Mouse (Mus musculus) layer of hippocampus, adult 2 months (tissue): ENCODE data around the gene Atg16l2. TPM values are rescaled to one million over a fixed set of nuclear protein-coding genes. Genes with fewer than 3 reads are reported as not detected.
A peak's percentile ranks its signal among the peaks of the same experiment; 100 is the strongest.

ENCODE experiments used
- DNase-seq, 2 experiments: peaks; one replicate each; pipeline ENCODE4 v3.0.0; 2022; ENCODE audit warnings: low spot score in 2 of 2
- H3K27ac ChIP-seq: fragments of 200-600 bp; 2 replicates; pipeline ENCODE4 v1.8.1; 2022
- H3K4me3 ChIP-seq: fragments of 200-600 bp; 2 replicates; pipeline ENCODE4 v1.8.1; 2022; ENCODE audit warnings: mild to moderate bottlenecking
- CTCF ChIP-seq: fragments of 200-600 bp; conservative IDR thresholded peaks from 2 replicates; pipeline ENCODE4 v1.8.1; 2022; ENCODE audit warnings: antibody characterized with exemption, mild to moderate bottlenecking, moderate library complexity
- total RNA-seq, 2 experiments: library from RNA; stranded (reverse); gene quantifications; 2 replicates each; pipeline ENCODE4 v1.2.3; 2021

Atg16l2 gene
- total RNA-seq, 2 experiments from 2014 or later = 37.9 to 47.8 TPM

GRCm38 (mm10) chr7:101317014-101317413 lies 15.0 kb upstream of the Atg16l2 start, which contains the start of gene Stard10:
Gene Stard10 (plus strand): TSS chr7:101317086.
- no peak within 1 kb of the TSS for H3K4me3 ChIP-seq
- no peak within 1 kb of the TSS for H3K27ac ChIP-seq
- DNase-seq = no peak
- TF ChIP-seq CTCF = no peak

DNA sequence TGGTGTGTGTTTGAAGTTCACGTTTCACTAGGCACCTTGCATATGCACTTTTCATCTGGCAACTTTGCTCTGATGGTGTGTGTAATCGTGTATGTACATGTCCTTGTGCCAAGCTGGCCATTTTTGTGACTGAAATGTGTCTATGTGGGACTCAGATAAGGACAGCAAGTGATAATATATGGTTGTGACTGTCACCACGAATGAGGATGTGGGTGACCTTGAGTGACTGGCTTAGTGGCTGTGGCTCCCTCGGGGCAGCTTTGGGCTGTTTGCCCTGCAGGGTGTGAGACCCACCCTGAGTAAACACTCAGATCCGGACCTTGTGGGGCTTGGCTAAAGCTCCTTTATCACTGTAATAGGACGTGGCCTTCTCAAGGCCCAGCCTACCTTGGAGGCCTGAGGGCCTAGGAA lies 14.5 kb upstream of the Atg16l2 start:
- no peak for DNase-seq
- Histone ChIP-seq H3K4me3 (no peak overlapping the region), H3K27ac (no peak overlapping the region)
- no peak for TF ChIP-seq CTCF

DNA sequence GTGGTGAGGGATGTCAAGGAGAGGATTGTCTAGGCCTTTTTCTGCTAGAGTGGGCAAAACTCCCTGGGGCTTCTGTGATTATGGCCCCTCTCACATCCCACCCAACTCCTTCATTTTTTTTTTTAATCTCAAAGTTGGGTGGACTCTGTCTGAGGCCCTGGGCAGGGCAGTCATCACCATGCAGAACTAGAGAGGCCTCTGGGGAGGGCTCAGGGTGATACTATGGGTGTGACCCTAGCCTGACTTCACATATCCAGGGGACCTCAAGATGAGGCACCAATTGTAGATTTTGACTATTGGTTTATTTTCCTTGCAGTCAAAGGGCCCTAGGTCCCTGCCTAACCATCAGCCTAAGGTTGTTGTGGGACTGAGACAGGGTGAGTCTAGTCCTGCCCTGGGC lies 13.6 kb upstream of the Atg16l2 start:
- no peak for TF ChIP-seq CTCF
- H3K4me3 ChIP-seq = no peak overlapping the region

DNA sequence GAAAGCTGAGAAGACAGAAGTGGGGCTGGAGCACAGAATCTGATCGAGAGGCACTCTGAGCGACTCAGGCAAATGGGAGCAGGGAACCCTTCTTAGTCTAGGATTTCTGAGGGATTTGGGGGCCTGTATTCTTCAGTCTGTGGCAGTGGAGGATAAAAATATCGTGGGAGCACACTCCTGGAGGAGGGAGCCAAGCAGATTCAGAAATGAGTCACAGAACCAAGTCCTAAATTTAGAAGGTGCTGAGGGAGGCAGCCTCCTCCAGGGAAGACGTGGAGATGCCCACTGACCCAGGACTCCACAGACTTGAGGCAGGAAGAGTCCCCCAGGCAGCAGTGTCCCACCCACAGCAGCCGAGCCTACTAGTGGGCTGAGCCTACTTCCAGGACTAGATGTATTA lies 12.3 kb upstream of the Atg16l2 start:
- no peak overlapping the region for H3K4me3 ChIP-seq
- H3K27ac ChIP-seq = no peak overlapping the region
- DNase-seq = peak in 1 of 2 experiments; percentile 44
- no peak for TF ChIP-seq CTCF

More for the DNA sequence above, 13.6 kb upstream of the Atg16l2 start:
- no peak overlapping the region for H3K27ac ChIP-seq
- no peak for DNase-seq

- Histone ChIP-seq H3K27ac (no peak overlapping the region), H3K4me3 (no peak overlapping the region)
- no peak for DNase-seq
- no peak for TF ChIP-seq CTCF
These were observed 11.0 kb upstream of the Atg16l2 start for GRCm38 (mm10) chr7:101313033-101313432.

DNA sequence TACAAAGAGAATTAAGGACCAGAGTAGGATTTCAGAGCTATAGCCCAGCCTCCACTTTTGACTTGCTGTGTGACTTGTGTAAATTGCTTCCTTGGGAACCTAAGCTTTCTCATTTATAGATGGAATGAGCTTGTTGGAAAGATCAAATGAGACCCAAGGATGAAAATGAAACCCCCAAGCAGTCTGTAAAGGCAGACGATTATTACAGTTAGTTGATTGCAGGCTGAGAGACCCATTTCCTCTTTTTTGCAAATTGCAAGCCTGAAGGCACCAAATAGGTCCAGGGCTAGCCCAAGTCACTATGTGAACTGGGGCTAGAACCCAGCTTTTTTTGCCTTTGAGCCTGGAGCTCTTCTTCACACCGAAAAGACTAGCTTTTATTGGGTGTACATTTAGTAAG lies 9.0 kb upstream of the Atg16l2 start:
- no peak for DNase-seq
- Histone ChIP-seq H3K27ac (peak overlapping the region; percentile 97), H3K4me3 (peak overlapping the region; percentile 19; the same call in 1 of the 2 replicates)
- TF ChIP-seq CTCF = no peak

DNA sequence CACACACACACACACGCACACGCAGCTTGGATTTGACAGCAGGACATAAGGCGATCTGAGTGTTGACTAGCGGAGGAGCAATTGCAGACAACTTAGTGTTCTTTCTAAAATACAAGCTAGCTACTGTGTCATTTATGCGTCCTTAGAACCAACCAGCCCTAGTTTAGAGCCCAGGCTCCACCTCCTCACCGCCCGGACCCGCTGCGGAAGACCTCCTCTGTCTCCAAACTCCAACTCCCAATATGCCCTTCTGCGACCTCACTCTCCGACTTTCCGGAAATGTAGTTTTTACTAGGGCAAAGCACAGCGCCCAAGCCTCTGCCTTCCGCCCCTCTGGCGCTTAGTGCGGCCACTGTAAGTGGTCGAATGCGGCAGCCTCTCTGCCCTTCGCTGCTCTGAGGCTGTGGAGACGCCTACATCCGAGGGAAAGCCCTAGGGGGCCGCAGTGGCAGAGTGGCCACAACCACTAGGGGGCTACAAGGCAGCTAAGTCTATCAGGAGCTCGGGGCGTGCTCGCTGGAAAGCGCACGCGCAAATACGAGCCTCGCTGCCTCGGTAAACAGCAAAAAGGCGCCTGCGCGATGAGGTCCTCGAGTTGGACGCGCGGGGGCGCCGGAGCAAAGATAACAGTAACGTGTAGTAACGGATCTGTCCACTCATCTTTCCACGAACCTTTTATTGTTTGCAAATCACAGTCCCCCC lies 8.4 kb upstream of the Atg16l2 start:
- Histone ChIP-seq H3K27ac (peak overlapping the region; percentile 97), H3K4me3 (peak overlapping the region; percentile 74)
- peak; percentile 95 to 97 for DNase-seq
- TF ChIP-seq CTCF = peak; percentile 93

DNA sequence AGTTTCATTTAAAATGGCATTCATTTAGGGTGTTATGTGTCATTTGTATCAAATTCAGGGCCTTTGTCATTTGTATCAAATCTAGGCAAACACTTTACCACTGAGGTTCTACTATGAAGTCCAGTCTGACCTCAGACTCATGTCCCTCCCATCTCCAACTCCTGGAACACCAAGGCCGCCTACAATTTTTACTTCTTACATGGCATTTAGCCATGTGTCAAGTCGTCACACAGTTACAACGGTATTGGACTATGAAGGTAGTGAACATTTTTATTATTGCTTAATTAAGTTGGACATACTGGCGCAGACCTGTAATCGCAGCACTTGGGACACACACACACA lies 7.9 kb upstream of the Atg16l2 start:
- H3K27ac ChIP-seq = peak overlapping the region; percentile 97
- H3K4me3 ChIP-seq = peak overlapping the region; percentile 74
- DNase-seq = no peak
- TF ChIP-seq CTCF = no peak

- TF ChIP-seq CTCF = no peak
- DNase-seq = no peak
- Histone ChIP-seq H3K27ac (no peak overlapping the region), H3K4me3 (no peak overlapping the region)
These were observed 4.8 kb upstream of the Atg16l2 start for GRCm38 (mm10) chr7:101306841-101307240.

GRCm38 (mm10) chr7:101302691-101303090 lies 640 bp upstream of the Atg16l2 start:
- 0 out of 2 replicates have a peak, but pooled peaks have one; percentile 3 for TF ChIP-seq CTCF
- Histone ChIP-seq H3K27ac (peak overlapping the region; percentile 90), H3K4me3 (peak overlapping the region; percentile 95)
- DNase-seq = no peak

- Histone ChIP-seq H3K4me3 (peak overlapping the region; percentile 95), H3K27ac (peak overlapping the region; percentile 90)
- DNase-seq = no peak
- no peak for TF ChIP-seq CTCF
These were observed 630 bp downstream of the Atg16l2 start for GRCm38 (mm10) chr7:101301361-101301880.

- no peak for DNase-seq
- no peak overlapping the region for H3K27ac ChIP-seq
- no peak overlapping the region for H3K4me3 ChIP-seq
- no peak for TF ChIP-seq CTCF
These were observed 3.7 kb downstream of the Atg16l2 start for GRCm38 (mm10) chr7:101298375-101298774.

- Histone ChIP-seq H3K4me3 (peak overlapping the region; percentile 49), H3K27ac (peak overlapping the region; percentile 77)
- DNase-seq = no peak
- TF ChIP-seq CTCF = no peak
These were observed 5.0 kb downstream of the Atg16l2 start for GRCm38 (mm10) chr7:101297023-101297405.

DNA sequence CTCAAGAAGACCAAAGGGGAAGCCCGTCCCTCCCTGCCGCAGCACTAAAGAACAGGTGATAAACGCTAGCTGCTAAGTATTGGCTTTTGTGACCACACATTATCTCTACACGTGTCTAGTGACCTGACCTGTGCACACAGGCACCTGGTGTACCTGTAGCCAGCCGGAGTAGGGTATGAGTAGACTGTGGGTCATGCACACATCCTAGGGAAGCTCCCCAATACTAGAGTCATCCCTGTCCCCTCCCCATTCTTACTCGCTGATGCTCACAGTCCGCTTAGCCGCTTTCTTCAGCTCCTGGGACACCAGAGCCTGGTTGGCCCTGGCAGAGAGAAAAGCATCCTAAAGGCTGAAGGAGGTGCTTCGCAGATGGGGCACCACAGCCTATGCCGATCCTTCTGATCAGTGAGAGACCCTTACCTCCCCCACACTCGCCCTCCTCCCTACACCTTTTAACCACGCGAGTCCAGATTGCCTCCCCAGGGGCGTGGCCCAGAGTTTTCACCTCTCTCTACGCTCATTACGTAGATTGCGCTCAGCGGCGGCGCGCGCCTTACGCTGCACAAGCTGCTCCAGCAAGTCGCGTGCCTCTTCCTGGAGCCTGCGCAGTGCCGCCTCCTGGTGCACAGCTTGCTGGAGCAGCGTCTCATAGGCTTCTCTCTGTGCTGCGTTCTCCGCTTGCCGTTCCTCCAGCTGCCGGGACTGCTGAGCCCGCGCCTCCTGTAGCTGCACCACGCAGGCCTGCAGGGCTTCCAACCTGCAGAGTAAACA lies 5.6 kb downstream of the Atg16l2 start:
- Histone ChIP-seq H3K4me3 (peak overlapping the region; percentile 49), H3K27ac (peak overlapping the region; percentile 77)
- TF ChIP-seq CTCF = peak; percentile 64
- peak; percentile 87 to 90 for DNase-seq
